Mouse (Mus musculus) adrenal gland, postnatal 25 days (tissue): ENCODE measurements at regions not wholly inside any gene's neighbourhood (a gene's known extent, or its start where the extent isn't known, plus 50 kb on each side); places are given as distances from the start of the nearest gene placed in this dataset.

ENCODE experiments used
- DNase-seq: peaks from one replicate; pipeline ENCODE4 v3.0.0; 2021; ENCODE audit warnings: mixed read lengths

GRCm38 (mm10) chrX:68313486-68313885, 364.9 kb upstream of the Fmr1 start:
- DNase-seq, result peak; percentile 31
